Mouse (Mus musculus): ENCODE data around the gene Dlg5.

Dlg5 gene

GRCm38 (mm10) chr14:24234411-24234810 is 11.3 kb downstream of the Dlg5 start:
- no peak for DNase-seq (ENCODE audit: low spot score in 2 of 2)

- DNase-seq (ENCODE audit: low spot score in 2 of 2), result no peak
Observed at GRCm38 (mm10) chr14:24232641-24233633, 12.8 kb downstream of the Dlg5 start.

GRCm38 (mm10) chr14:24228549-24228948 is 17.2 kb downstream of the Dlg5 start:
- no peak for DNase-seq (ENCODE audit: low spot score in 2 of 2)

GRCm38 (mm10) chr14:24227015-24227414 is 18.7 kb downstream of the Dlg5 start:
- DNase-seq (ENCODE audit: low spot score in 2 of 2), result no peak

- no peak for DNase-seq (ENCODE audit: low spot score in 2 of 2)
Observed at GRCm38 (mm10) chr14:24226344-24226743, 19.4 kb downstream of the Dlg5 start.

GRCm38 (mm10) chr14:24222759-24223158 is 23.0 kb downstream of the Dlg5 start:
- DNase-seq (ENCODE audit: low spot score in 2 of 2), result no peak

GRCm38 (mm10) chr14:24222273-24222672 is 23.4 kb downstream of the Dlg5 start:
- DNase-seq (ENCODE audit: low spot score in 2 of 2), result no peak

- DNase-seq (ENCODE audit: low spot score in 2 of 2), result no peak
Observed at GRCm38 (mm10) chr14:24217362-24217722, 28.4 kb downstream of the Dlg5 start.

- no peak for DNase-seq (ENCODE audit: low spot score in 2 of 2)
Observed at GRCm38 (mm10) chr14:24216678-24217361, 28.9 kb downstream of the Dlg5 start.

- DNase-seq (ENCODE audit: low spot score in 2 of 2), result no peak
Observed at GRCm38 (mm10) chr14:24216064-24216463, 29.7 kb downstream of the Dlg5 start.

GRCm38 (mm10) chr14:24214436-24214835 is 31.3 kb downstream of the Dlg5 start:
- no peak for DNase-seq (ENCODE audit: low spot score in 2 of 2)

- DNase-seq (ENCODE audit: low spot score in 2 of 2), result no peak
Observed at GRCm38 (mm10) chr14:24213336-24213735, 32.4 kb downstream of the Dlg5 start.

- DNase-seq (ENCODE audit: low spot score in 2 of 2), result no peak
Observed at GRCm38 (mm10) chr14:24212861-24213260, 32.9 kb downstream of the Dlg5 start.

GRCm38 (mm10) chr14:24207360-24207752 is 38.4 kb downstream of the Dlg5 start:
- no peak for DNase-seq (ENCODE audit: low spot score in 2 of 2)

GRCm38 (mm10) chr14:24206736-24207359 is 38.9 kb downstream of the Dlg5 start:
- no peak for DNase-seq (ENCODE audit: low spot score in 2 of 2)

GRCm38 (mm10) chr14:24206314-24206713 is 39.4 kb downstream of the Dlg5 start:
- no peak for DNase-seq (ENCODE audit: low spot score in 2 of 2)

- DNase-seq (ENCODE audit: low spot score in 2 of 2), result peak in 1 of 2 experiments; percentile 39
Observed at GRCm38 (mm10) chr14:24205281-24205871, 40.3 kb downstream of the Dlg5 start.

GRCm38 (mm10) chr14:24203210-24203609 is 42.5 kb downstream of the Dlg5 start:
- DNase-seq (ENCODE audit: low spot score in 2 of 2), result no peak

- DNase-seq (ENCODE audit: low spot score in 2 of 2), result no peak
Observed at GRCm38 (mm10) chr14:24200771-24201170, 44.9 kb downstream of the Dlg5 start.

GRCm38 (mm10) chr14:24199732-24200131 is 46.0 kb downstream of the Dlg5 start:
- DNase-seq (ENCODE audit: low spot score in 2 of 2), result no peak

GRCm38 (mm10) chr14:24197865-24198264 is 47.9 kb downstream of the Dlg5 start:
- DNase-seq (ENCODE audit: low spot score in 2 of 2), result no peak

- no peak for DNase-seq (ENCODE audit: low spot score in 2 of 2)
Observed at GRCm38 (mm10) chr14:24196947-24197346, 48.8 kb downstream of the Dlg5 start.
